Mouse (Mus musculus): Measurements from ENCODE around the gene Cdh3. TPM values are rescaled to one million over a fixed set of nuclear protein-coding genes. Genes with fewer than 3 reads are reported as not detected.

Gene Cdh3
- total RNA-seq, 2 experiments from 2014 or later, result not detected

DNA sequence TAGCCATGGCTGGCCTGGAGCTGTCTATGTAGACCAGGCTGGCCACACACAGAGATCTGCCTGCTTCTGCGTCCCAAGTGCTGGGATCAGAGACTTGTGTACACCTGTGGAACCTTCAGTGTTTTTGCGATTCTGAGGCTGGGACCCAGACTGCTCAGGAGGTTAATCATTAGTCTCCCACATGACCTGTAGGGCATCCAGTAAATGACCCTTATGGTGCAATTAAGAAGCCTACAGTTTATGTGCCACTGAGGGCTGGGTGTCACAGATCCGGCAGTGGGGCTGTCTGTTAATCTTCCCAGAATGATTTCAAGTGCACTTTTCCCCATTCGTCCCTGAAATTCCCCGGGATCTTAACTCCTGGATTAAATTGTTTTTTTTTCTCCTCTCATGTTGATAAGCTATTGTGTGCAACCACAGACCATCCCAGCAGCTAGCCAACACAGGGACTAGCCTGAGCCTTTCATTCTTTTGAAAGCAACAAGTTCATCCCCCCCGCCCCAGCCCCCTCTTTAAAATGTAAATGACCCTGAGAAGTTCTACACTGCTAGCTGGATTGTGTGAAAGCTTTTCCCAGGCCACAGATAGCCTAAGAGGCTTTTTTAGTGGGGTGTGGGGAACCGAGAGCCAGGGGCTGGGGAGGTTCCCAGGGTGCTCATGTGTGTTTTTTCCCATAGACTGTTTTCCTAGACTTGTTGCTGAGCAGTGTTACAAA is 88.7 kb downstream of the Cdh3 start:
- ATAC-seq (replicated peaks; ENCODE audit: low FRiP score, low TSS enrichment, poor library complexity, severe bottlenecking), result no peak

DNA sequence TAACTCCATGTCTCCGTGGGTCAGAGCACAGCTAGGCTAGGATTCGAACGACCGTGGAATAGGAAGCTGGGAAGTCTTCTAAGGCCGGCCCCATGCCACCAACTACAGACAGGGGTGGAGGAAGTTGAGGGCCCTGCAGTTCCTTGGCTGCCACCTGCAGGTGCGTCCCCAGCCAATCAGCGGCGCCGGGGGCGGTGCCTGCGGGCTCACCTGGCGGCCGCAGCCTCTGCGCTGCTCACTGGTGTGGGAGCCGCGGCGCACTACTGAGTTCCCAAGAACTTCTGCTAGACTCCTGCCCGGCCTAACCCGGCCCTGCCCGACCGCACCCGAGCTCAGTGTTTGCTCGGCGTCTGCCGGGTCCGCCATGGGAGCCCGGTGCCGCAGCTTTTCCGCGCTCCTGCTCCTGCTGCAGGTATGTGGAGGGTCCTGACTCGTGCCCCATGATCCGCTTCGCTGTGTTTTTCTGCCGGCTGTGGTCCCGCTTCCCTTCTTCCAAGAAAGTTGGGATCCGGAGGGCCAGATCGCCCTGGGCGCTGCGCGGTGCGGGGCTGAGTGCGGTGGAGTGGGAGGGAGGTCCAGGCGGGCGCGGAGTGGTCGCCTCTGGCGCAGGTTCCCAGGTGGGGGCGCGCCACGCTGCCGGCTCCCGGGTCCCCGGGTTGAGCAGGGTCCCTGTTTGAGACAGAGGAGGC is 92.6 kb downstream of the Cdh3 start, which contains the start of gene Cdh1:
Gene Cdh1, plus strand, starts transcription at position 221 of the 689 bp plus-strand sequence.
- ATAC-seq (replicated peaks; ENCODE audit: low FRiP score, low TSS enrichment, poor library complexity, severe bottlenecking), result no peak

DNA sequence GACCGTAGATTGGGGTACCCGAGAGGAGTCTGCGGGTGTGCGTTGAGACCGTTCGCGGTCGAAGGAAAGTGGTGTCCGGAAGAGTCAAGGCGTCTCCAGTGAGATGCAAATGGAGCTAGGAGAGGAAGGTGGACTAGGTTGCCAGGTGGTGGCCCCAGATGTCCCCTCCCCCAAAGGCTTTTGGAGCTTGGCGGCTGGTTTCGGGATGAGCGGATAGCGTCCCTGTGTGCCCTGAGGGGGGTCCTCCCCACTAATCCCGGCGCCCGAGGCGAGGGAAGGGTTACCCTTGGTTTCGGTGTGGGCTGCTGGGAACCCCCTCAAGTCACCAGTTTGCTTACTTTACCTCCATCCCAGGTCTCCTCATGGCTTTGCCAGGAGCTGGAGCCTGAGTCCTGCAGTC is 93.2 kb downstream of the Cdh3 start:
- no peak for ATAC-seq (replicated peaks; ENCODE audit: low FRiP score, low TSS enrichment, poor library complexity, severe bottlenecking)

DNA sequence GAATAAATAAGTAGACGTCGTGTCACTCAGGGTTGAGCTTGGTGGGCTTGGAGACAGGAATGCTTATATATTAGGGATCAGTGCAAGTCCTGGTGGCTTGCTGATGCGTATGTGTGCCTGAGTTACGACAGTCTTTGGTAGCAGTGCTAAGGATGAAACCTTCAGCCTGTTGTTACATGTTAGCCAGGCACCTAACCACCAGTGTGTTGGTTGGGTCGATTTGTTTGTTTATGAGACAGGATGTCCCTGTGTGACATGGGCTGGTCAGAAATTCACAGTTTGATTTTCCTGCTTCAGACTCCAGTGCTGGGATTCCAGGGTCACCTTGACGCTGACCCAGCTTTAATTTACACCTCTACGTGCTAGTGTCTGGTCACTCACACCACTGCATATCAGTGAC is 95.0 kb downstream of the Cdh3 start:
- no peak for ATAC-seq (replicated peaks; ENCODE audit: low FRiP score, low TSS enrichment, poor library complexity, severe bottlenecking)

DNA sequence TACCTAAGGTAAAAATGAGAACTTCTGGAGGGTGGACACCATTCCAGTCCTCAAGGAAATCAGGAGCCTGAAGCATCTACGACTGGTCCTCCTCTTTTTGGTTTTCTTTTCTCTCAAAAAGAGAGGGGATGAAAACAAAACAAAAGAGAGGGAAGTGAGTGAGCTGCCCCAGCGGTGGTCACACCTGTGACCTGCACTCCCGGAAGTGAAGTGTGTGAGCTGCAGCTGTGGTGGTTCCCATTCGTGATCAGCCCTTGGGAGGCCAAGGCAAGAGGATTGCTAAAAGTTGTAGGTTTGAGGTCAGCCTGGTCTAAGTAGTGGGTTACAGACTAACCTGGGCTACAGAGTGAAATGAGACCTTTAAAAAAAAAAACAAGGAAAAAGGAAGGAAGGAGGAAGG is 95.4 kb downstream of the Cdh3 start:
- ATAC-seq (replicated peaks; ENCODE audit: low FRiP score, low TSS enrichment, poor library complexity, severe bottlenecking), result no peak

DNA sequence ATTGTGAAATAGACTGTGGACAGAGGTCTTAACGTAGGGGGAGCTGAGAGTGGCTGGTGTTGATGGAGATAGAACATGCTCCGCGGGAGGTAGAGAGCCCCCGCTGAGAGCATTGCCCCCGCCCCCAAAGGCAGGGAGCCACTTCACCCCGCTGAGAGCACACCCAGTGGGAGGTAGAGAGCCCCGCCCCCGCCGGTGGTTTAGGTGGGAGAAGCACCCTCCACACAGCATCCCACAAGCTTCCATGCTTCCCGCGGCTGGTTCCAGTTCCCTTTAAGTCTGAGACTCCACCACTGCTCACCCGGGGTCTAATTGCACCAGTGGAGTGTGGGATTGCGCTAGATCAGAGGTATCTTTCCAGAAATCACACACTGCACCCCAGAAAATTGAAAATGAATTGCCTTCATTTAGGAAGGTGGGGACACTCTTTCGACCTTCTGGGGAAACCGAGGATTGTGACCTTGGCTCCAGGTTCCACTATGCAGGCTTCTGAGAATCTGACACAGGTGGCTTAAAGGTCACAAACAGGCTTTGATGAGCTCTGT is 96.0 kb downstream of the Cdh3 start:
- ATAC-seq (replicated peaks; ENCODE audit: low FRiP score, low TSS enrichment, poor library complexity, severe bottlenecking), result no peak

Other genes with a start within 250 kb of the Cdh3 start
- gene Smpd3, start 172.9 kb upstream of the Cdh3 start, total RNA-seq (2014; fragmentation: Nextera tagmentation), result 0.07 TPM in 1 of 2 replicates, not detected in the other
- not detected in 2 replicates for gene Smpd3, start 172.9 kb upstream of the Cdh3 start, total RNA-seq (2017)
- gene Zfp90, start 95.6 kb upstream of the Cdh3 start, total RNA-seq (2014; fragmentation: Nextera tagmentation), result 5.7 and 9.5 TPM in 2 replicates
- gene Zfp90, start 95.6 kb upstream of the Cdh3 start, total RNA-seq (2017), result 5.3 and 9.1 TPM in 2 replicates
- not detected in 2 replicates for gene 6030452D12Rik, start 10.4 kb upstream of the Cdh3 start, total RNA-seq (2014; fragmentation: Nextera tagmentation)
- gene 6030452D12Rik, start 10.4 kb upstream of the Cdh3 start, total RNA-seq (2017), result not detected in 2 replicates
- gene Gm10073, start 62.6 kb downstream of the Cdh3 start, total RNA-seq (2014; fragmentation: Nextera tagmentation), result 32.9 and 41.2 TPM in 2 replicates
- gene Gm10073, start 62.6 kb downstream of the Cdh3 start, total RNA-seq (2017), result 12.5 and 19.6 TPM in 2 replicates
- not detected in 2 replicates for gene Cdh1, start 92.5 kb downstream of the Cdh3 start, total RNA-seq (2014; fragmentation: Nextera tagmentation)
- gene Cdh1, start 92.5 kb downstream of the Cdh3 start, total RNA-seq (2017), result 0.61 TPM in 1 of 2 replicates, not detected in the other
- gene Tango6, start 172.2 kb downstream of the Cdh3 start, total RNA-seq (2014; fragmentation: Nextera tagmentation), result 7.6 and 14.2 TPM in 2 replicates
- 6.5 and 9.5 TPM in 2 replicates for gene Tango6, start 172.2 kb downstream of the Cdh3 start, total RNA-seq (2017)